Mouse (Mus musculus) testis, adult 2 months (tissue): ENCODE results near the gene Clptm1. TPM values are rescaled to one million over a fixed set of nuclear protein-coding genes. Genes with fewer than 3 reads are reported as not detected.
"Not testable (repeated sequence)": the region's sequence is repeated elsewhere in the genome, so short reads cannot be mapped to it uniquely, and the experiment has no call there.

Experiments used
- H3K27ac ChIP-seq: fragments of 200-500 bp; 2 replicates; pipeline ENCODE4 v1.5.1; 2012; ENCODE audit warnings: low read depth, low read length; ENCODE audit not compliant: control insufficient read depth, insufficient read depth
- H3K27me3 ChIP-seq: fragments of 200-500 bp; 2 replicates; pipeline ENCODE4 v1.6.1; 2012; ENCODE audit warnings: mild to moderate bottlenecking, low read length, moderate library complexity; ENCODE audit not compliant: control insufficient read depth, insufficient read depth
- H3K36me3 ChIP-seq: fragments of 200-500 bp; 2 replicates; pipeline ENCODE4 v1.6.1; 2012; ENCODE audit warnings: mild to moderate bottlenecking, low read length; ENCODE audit not compliant: control insufficient read depth, insufficient read depth
- H3K4me1 ChIP-seq: fragments of 200-500 bp; 2 replicates; pipeline ENCODE4 v1.6.1; 2012; ENCODE audit warnings: low read length; ENCODE audit not compliant: control insufficient read depth, insufficient read depth
- H3K4me3 ChIP-seq: fragments of 200-500 bp; 2 replicates; pipeline ENCODE4 v1.5.1; 2012; ENCODE audit warnings: low read depth, mild to moderate bottlenecking, low read length, moderate library complexity, mixed read lengths; ENCODE audit not compliant: control insufficient read depth
- CTCF ChIP-seq: fragments of 200-500 bp; IDR thresholded peaks from 2 replicates; pipeline ENCODE4 v1.5.1; 2012; ENCODE audit warnings: low read depth, mild to moderate bottlenecking, inconsistent platforms, low read length, moderate library complexity; ENCODE audit not compliant: control insufficient read depth, insufficient read depth, insufficient replicate concordance
- POLR2A ChIP-seq: fragments of 200-500 bp; IDR thresholded peaks from 2 replicates; pipeline ENCODE4 v1.6.1; 2012; ENCODE audit warnings: low read depth, mild to moderate bottlenecking, inconsistent platforms, low read length, moderate library complexity; ENCODE audit not compliant: control insufficient read depth
- polyA plus RNA-seq: library from polyadenylated mRNA; depleted of rRNA; stranded (reverse); fragments of >200 nt; gene quantifications from 2 replicates; pipeline ENCODE4 v1.2.3, GENCODE M21; 2012

Clptm1 gene
- polyA plus RNA-seq, 1 experiment: 85.6 TPM

DNA sequence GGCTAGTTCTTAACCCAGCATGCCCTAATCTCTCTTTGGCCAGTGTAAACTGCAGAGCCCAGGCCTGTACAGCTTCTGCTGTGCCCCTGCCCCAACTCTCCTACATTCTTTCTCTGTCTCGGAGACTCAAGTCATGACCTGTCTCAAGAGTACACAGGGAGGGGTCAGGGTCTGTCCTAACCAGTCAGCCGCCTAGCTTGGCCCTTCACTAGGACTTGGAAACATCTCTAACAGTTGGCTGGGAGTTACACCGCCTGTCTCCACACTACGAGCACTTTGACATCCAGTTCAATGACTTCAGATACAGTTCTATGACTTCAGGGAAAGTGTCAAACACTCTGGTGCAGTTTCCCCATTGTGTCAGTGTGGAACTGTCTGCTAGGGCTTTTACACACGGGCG is 26.6 kb upstream of the Clptm1 start:
- H3K27ac ChIP-seq: no peak overlapping the region
- TF ChIP-seq CTCF: no peak
- TF ChIP-seq POLR2A: no peak
- H3K4me1 ChIP-seq: peaks cover 19% of the 10 kb centered on the region
- H3K27me3 ChIP-seq: no peaks in the 10 kb centered on the region
- no peak overlapping the region for H3K4me3 ChIP-seq
- no peaks in the 10 kb centered on the region for H3K36me3 ChIP-seq

DNA sequence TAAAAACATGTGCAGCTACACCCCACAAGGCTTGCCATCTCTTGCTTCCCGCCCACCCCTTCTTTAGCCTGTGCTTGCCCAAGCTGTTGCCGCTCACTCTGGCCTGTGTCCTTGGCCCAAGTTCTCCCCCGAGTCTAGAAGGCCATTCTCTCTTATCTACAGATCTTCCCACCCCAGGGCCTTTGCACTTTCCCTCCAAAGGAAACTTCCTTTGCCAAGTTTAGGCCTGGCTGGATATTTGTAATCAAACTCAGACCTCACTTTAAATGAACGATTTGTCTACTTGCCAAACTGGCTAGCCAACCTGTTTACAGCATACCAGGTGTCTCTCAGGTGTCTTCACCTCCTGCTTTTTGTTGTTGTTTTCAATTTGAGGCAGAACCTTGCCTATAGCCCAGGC is 26.0 kb upstream of the Clptm1 start:
- no peaks in the 10 kb centered on the region for H3K27me3 ChIP-seq
- TF ChIP-seq CTCF (no peak), POLR2A (no peak)
- H3K36me3 ChIP-seq: no peaks in the 10 kb centered on the region
- H3K4me1 ChIP-seq: peaks cover 19% of the 10 kb centered on the region
- H3K4me3 ChIP-seq: no peak overlapping the region
- no peak overlapping the region for H3K27ac ChIP-seq

DNA sequence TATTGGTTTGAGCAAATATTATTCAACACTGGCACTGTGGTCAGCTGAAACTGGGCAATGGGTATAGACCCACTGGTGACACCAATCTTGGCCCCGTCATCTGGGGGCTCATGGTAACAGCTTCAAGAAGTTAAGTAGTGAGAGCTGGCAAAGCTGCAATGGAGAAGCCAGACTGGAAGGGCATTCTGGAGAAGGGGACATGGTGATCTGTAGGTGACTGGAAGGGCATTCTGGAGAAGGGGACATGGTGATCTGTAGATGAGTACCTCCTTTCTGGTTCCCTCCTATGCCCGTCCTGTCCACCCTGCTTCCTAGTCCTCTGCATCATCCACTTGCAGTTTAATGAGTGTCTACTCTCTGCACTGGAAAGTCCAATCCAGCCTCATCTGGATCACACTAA is 23.8 kb upstream of the Clptm1 start:
- H3K27me3 ChIP-seq: no peaks in the 10 kb centered on the region
- H3K27ac ChIP-seq: no peak overlapping the region

DNA sequence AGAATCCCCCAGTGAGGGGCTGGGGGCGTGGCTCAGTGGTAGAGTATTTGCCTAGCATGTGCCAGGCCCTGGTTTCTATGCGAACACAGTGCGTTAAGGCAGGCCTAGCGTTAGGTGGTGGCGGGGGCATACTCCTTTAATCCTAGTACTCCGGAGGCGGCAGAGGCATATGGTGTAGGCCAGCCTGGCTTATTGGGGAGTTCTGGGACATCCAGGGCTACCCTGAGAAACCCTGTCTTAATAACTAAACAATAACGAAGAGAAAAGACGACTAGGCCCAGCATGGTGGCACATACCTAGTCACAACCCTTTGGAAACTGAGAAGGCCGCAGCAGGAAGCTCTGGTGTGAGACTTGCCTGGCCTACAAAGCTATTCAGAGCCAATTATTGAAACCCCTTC is 23.3 kb upstream of the Clptm1 start:
- peaks cover 17% of the 10 kb centered on the region for H3K4me1 ChIP-seq
- H3K27me3 ChIP-seq: no peaks in the 10 kb centered on the region
- no peak overlapping the region for H3K27ac ChIP-seq
- TF ChIP-seq CTCF (no peak), POLR2A (no peak)
- no peak overlapping the region for H3K4me3 ChIP-seq
- H3K36me3 ChIP-seq: no peaks in the 10 kb centered on the region

More for the DNA sequence above, 23.8 kb upstream of the Clptm1 start:
- TF ChIP-seq POLR2A: no peak
- no peak for TF ChIP-seq CTCF
- Histone ChIP-seq H3K36me3 (no peaks in the 10 kb centered on the region), H3K4me1 (peaks cover 19% of the 10 kb centered on the region), H3K4me3 (no peak overlapping the region)

DNA sequence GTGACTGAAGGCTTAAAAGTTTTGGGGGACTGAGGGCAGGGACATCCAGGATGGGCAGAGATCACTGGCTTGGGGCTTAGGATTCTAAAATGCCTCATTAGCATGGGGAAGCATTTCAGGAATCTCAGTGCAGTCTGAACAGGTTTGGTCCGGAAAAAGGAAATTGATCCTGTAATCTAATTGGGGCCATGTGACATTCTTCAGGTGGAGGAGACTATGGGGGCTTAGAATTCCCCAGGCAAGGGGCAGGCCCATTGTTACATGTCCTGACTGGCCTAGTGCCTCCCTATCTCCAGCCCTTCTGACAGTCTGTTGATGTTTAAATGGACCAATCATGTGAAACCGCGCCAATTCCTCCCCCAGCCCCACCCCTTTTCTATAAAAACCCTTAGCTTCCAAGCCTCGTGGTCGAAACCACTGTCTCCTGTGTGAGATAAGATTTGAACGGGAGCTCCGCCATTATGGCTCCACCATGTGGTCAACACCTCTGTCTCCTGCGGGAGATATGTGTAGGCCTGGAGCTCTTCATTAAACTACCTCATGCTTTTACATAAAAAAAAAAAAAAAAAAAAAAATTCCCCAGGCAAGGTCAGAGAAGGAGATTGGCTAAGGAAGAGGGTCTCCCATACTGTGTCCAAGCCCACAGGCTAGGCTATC is 22.2 kb upstream of the Clptm1 start:
- not testable (repeated sequence) for H3K27me3 ChIP-seq, H3K36me3 ChIP-seq, H3K4me3 ChIP-seq, H3K4me1 ChIP-seq, H3K27ac ChIP-seq

DNA sequence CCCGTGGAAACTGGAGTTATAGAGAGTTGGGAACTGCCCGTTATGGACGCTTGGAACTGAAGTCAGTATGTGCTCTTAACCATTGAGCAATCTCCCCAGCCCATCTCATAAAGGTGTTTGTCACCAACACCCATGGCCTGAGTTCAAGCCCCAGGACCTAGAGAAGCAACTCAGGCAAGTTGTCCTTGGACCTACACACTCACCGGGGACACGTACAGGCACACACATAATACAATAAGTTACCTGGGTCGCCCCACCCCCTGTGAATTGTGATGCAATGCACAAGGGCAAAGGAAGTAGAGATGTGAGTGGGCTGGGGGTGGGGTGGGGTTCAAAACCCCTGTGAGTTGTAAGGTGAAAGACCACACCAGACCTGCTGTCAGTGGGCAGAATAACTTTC is 21.7 kb upstream of the Clptm1 start:
- TF ChIP-seq POLR2A: no peak
- no peak for TF ChIP-seq CTCF

DNA sequence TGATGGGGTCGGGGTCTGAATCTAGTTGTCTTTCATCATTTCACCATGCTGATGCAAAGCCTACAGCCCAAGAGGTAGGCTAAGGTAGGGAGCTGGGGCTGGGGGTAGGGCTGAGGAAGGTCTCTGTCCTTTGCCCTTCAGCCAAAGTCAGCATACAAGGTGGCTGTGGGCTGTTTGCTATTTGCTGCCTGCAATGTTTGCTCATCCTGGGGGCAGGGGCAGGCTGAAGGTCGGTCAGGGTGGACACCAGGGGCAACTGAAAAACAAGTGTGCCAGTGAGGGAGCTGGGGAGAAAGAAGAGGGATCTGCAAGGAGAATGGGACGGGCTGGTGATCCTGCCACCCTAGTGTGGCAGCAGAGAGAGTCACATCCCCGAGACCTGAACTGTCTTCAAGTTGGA is 20.5 kb upstream of the Clptm1 start:
- TF ChIP-seq CTCF (no peak), POLR2A (no peak)
- Histone ChIP-seq H3K27me3 (no peaks in the 10 kb centered on the region), H3K4me3 (no peak overlapping the region), H3K27ac (no peak overlapping the region), H3K4me1 (no peaks in the 10 kb centered on the region), H3K36me3 (no peaks in the 10 kb centered on the region)

More for the DNA sequence above, 21.7 kb upstream of the Clptm1 start:
- Histone ChIP-seq H3K27me3 (no peaks in the 10 kb centered on the region), H3K4me3 (no peak overlapping the region), H3K36me3 (no peaks in the 10 kb centered on the region), H3K4me1 (peaks cover 3% of the 10 kb centered on the region; the same call in 1 of the 2 replicates), H3K27ac (no peak overlapping the region)

DNA sequence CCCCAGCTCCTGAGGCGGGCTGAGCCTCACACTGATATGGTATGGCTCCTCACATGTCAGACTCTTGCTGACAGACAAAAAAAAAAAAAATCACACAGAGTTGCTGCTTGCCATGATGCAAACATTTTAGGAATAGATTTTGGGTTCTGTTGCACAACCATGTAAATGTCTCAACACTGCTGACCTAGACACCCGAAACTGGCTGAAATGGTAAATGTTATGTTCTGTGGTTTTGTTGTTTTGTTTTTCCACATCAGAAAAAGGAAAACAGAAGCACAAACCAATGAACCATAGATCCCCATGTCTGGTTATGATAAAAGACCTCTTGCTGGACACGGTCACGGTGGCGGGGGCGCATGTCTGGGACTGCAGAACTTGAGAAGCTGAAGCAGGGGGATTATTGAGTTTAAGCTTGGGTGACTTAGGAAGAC is 19.0 kb upstream of the Clptm1 start:
- Histone ChIP-seq H3K4me1 (no peaks in the 10 kb centered on the region), H3K27ac (no peak overlapping the region), H3K4me3 (no peak overlapping the region), H3K27me3 (no peaks in the 10 kb centered on the region), H3K36me3 (no peaks in the 10 kb centered on the region)
- no peak for TF ChIP-seq POLR2A
- no peak for TF ChIP-seq CTCF
